Mouse (Mus musculus) B cell, adult (primary cell): Measurements from ENCODE around the gene Ano6. TPM values are rescaled to one million over a fixed set of nuclear protein-coding genes. Genes with fewer than 3 reads are reported as not detected.

ENCODE experiments used
- total RNA-seq: library from RNA; stranded (reverse); gene quantifications from 4 replicates; pipeline ENCODE4 v1.2.4, GENCODE M21; 2023; ENCODE audit not compliant: inconsistent age

Gene Ano6
- total RNA-seq: 56.5 to 61.6 TPM (median 60.8 TPM) in 4 replicates

DNA sequence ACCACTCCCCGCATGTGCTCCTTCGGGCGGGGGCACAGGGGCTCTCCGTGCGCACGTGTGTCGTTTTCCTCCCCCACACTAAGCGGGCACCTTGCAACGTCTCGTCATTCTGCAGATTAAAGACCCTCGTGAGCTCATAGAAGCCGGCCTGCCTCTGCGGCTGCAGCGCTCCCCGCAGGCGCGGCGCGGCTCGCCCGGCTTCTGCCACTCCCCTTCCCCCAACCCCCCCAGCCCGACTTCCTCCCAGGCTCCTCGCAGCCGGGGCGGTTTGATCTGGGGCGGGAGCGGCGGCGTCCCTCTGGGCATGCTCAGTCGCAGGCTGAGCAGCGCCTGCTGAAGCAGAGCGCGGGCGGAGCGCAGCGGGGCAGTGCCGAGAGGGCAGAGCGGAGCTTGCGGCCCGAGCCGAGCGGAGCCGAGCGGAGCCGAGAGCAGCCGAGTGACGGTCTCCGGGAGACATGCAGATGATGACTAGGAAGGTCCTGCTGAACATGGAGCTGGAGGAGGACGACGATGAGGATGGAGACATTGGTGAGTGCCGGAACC lies at the start of gene Ano6:
Gene Ano6, plus strand, starts transcription at position 315 of the 543 bp plus-strand sequence.

Other genes with a start within 250 kb of the Ano6 start
- gene Dbx2, start 134.9 kb upstream of the Ano6 start, total RNA-seq: not detected in 4 replicates